Mouse (Mus musculus): Measurements from ENCODE around the gene Hormad2. TPM values are rescaled to one million over a fixed set of nuclear protein-coding genes. Genes with fewer than 3 reads are reported as not detected.

The Hormad2 gene
- total RNA-seq, 2 experiments from 2014 or later, result 1.3 to 2.2 TPM

DNA sequence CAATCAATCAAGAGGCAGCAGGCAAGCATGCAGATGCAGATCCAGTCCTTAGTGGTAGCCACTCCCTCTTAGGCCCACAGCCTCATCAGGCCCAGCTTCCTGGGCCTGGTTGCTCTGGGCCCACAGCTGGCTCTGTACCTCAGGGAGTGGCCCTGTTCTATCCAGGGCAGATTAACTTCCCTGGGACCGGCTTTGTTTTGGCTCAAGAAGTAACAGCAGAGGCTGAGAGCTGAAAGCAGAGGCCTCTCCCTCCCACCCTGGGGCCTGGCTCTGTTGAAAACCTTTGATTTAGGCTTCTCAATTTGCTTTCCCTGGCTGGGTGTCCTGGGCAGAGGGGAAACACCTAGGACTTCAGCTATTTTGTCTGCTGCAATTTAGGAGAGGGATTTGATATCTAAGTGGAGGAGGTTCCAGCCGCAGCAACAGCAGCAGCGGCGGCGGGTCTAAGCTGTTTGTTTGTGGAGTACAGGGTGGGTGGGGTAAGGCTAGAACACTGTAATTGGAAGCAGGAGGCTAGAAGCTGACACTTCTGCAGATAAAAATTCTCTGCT lies 138.5 kb downstream of the Hormad2 start:
- DNase-seq, result peak; percentile 23

- no peak for DNase-seq
These were observed 140.2 kb downstream of the Hormad2 start for GRCm38 (mm10) chr11:4300683-4301082.

GRCm38 (mm10) chr11:4299735-4300474 lies 141.0 kb downstream of the Hormad2 start:
- no peak for DNase-seq

DNA sequence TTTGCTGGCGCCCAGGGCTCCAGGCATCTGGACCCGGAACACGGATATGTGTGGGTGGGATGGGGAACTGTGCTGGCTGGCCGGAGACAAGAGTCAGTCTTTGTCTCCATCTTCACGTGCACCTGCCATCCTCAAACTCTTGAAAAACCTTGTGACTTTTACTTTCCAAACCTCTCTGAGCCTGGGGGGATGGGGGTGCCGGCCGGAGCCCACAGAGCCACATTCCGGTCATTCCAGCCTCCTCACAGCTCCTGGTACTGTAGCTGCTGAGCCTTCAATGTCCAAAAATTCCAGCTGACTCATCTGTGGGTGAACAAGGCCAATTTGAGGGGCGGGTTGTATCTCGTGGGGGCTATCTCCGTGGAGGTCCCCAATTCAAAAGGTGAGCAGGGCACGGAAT lies 141.7 kb downstream of the Hormad2 start:
- DNase-seq, result no peak

DNA sequence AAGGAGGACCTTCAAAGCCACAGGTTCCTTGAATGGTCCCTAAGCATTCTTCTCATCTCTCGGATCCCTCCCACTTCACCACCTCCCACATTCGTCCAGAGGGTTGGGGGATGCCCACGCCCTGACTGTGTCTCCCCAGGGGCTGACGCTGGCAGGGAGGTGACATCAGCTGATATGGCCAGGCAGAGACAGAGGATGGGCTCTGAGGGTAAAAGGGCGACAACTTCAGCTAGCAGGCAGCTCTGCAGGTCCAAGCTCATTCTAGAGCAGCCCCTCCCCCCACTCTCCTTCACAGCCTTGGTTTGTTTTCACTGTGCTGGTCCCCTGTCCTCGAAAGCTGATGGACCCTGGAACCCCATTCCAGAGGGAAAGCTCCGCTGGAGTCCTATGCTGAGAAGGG lies 142.3 kb downstream of the Hormad2 start:
- DNase-seq, result no peak

- DNase-seq, result no peak
These were observed 143.2 kb downstream of the Hormad2 start for GRCm38 (mm10) chr11:4297753-4298152.

- no peak for DNase-seq
These were observed 144.2 kb downstream of the Hormad2 start for GRCm38 (mm10) chr11:4296610-4297275.

Other genes starting within 250 kb of the Hormad2 start
- 1 to 10 TPM; 5.6 to 8.3 TPM for gene Castor1, start 222.9 kb downstream of the Hormad2 start, total RNA-seq (2021)
- under 1 TPM in 1 of 2 experiments, not detected in 1; 0.18 TPM for gene Osm, start 204.7 kb downstream of the Hormad2 start, total RNA-seq (2021)
- under 1 TPM; 0.30 to 0.69 TPM for gene Lif, start 183.5 kb downstream of the Hormad2 start, total RNA-seq (2021)
- gene Mtmr3, start 153.8 kb upstream of the Hormad2 start, total RNA-seq (2021), result 10 to 100 TPM; 46.9 to 56.3 TPM
- gene Gm11032, start 179.0 kb upstream of the Hormad2 start, total RNA-seq (2021), result not detected
- gene Ascc2, start 196.6 kb upstream of the Hormad2 start, total RNA-seq (2021), result 10 to 100 TPM; 26.7 to 27.6 TPM

Measured in adrenal gland, postnatal 10 days (tissue).